Mouse (Mus musculus): Measurements from ENCODE around the gene Gm9837.
"Not testable (repeated sequence)": the region's sequence is repeated elsewhere in the genome, so short reads cannot be mapped to it uniquely, and the experiment has no call there.

GRCm38 (mm10) chr11:53426914-53427313 is 43.4 kb downstream of the Gm9837 start:
- TF ChIP-seq GATA1, TAL1 (IDR thresholded peaks at IDR 0.05; ENCODE audit: low read length): not testable (repeated sequence)

Data from erythroblast, embryonic 14.5 days (primary cell).